Mouse (Mus musculus) testis, adult 2 months (tissue): ENCODE results near the gene Urad.

Experiments
- CTCF ChIP-seq: fragments of 200-500 bp; IDR thresholded peaks from 2 replicates; pipeline ENCODE4 v1.5.1; 2012; ENCODE audit warnings: low read depth, mild to moderate bottlenecking, inconsistent platforms, low read length, moderate library complexity; ENCODE audit not compliant: control insufficient read depth, insufficient read depth, insufficient replicate concordance
- POLR2A ChIP-seq: fragments of 200-500 bp; IDR thresholded peaks from 2 replicates; pipeline ENCODE4 v1.6.1; 2012; ENCODE audit warnings: low read depth, mild to moderate bottlenecking, inconsistent platforms, low read length, moderate library complexity; ENCODE audit not compliant: control insufficient read depth

DNA sequence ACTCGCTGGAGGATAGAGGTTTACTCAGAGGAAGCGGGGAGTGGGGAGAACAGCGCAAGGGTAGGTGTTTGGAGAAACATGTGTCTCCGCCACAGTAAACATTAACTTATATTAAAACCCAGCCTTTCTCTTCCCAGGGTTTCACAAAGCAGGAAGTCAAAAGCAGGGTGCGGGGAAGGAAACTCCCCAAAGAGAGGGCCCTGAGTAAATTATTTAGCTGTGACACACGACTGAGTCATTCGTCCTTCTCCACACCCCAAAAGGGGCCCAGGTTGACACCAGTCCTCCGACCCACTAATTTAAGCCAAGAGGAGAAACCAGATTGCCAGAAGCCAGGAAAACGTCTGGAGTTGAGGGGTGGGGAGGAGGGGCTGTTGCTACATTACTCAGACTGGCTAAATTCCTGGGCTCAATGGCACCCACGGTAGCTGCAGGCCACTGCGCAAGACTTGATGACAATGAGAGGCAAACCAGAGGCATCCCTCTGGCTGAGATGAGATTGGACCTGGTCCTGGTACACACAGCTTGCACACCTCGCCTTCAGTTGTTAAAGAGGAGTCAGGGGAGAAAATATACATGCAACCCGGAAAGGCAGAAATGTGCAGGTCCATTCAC, 29.6 kb downstream of the Urad start:
- TF ChIP-seq CTCF (no peak), POLR2A (no peak)
